Mouse (Mus musculus) stomach, postnatal 0 days (tissue): ENCODE measurements around the gene Ccdc183. TPM values are rescaled to one million over a fixed set of nuclear protein-coding genes. Genes with fewer than 3 reads are reported as not detected.
A peak's percentile ranks its signal among the peaks of the same experiment; 100 is the strongest.

ENCODE experiments used
- ATAC-seq: fragments of 200-750 bp; cut with Nextera tagmentation; 2 replicates; pipeline ENCODE4 v1.8.0; 2017; ENCODE audit not compliant: low FRiP score, low TSS enrichment
- DNase-seq: peaks from one replicate; pipeline ENCODE4 v3.0.0-alpha.2; 2016; ENCODE audit warnings: low spot score
- H3K27ac ChIP-seq: fragments of 300-500 bp; sonication (generic); replicated peaks from 2 replicates; pipeline ENCODE4 v1.5.1; 2014; ENCODE audit warnings: mild to moderate bottlenecking, control low read depth
- H3K27me3 ChIP-seq: fragments of 300-500 bp; sonication (generic); 2 replicates; pipeline ENCODE4 v1.6.1; 2014; ENCODE audit warnings: low read length; ENCODE audit not compliant: control insufficient read depth, insufficient read depth
- H3K36me3 ChIP-seq: fragments of 300-500 bp; sonication (generic); 2 replicates; pipeline ENCODE4 v1.6.1; 2014; ENCODE audit warnings: low read length, mixed read lengths; ENCODE audit not compliant: control insufficient read depth, insufficient read depth
- H3K4me1 ChIP-seq: fragments of 300-500 bp; sonication (generic); replicated peaks from 2 replicates; pipeline ENCODE4 v1.6.1; 2014; ENCODE audit warnings: antibody characterized with exemption; ENCODE audit not compliant: control insufficient read depth, insufficient read depth
- H3K4me2 ChIP-seq: fragments of 300-500 bp; sonication (generic); replicated peaks from 2 replicates; pipeline ENCODE4 v1.6.1; 2014; ENCODE audit warnings: low read depth, mild to moderate bottlenecking, control low read depth, moderate library complexity
- H3K4me3 ChIP-seq: fragments of 300-500 bp; sonication (generic); 2 replicates; pipeline ENCODE4 v1.5.1; 2014; ENCODE audit warnings: low read depth, low read length, control low read depth
- H3K9ac ChIP-seq: fragments of 300-500 bp; sonication (generic); 2 replicates; pipeline ENCODE4 v1.6.1; 2014; ENCODE audit warnings: mild to moderate bottlenecking, low read length, control low read depth, mixed read lengths
- H3K9me3 ChIP-seq: fragments of 300-500 bp; sonication (generic); 2 replicates; pipeline ENCODE4 v1.6.1; 2016; ENCODE audit warnings: low read length; ENCODE audit not compliant: control insufficient read depth
- CTCF ChIP-seq: IDR thresholded peaks from 2 replicates; pipeline ENCODE4 v1.5.1; 2016; ENCODE audit warnings: antibody characterized with exemption, low read depth, mild to moderate bottlenecking, moderate library complexity
- EP300 ChIP-seq: optimal IDR thresholded peaks from 2 replicates; pipeline ENCODE3; 2016; ENCODE audit warnings: antibody characterized with exemption
- WGBS: fragments of 180-500 bp; shearing (Covaris S2); extraction: QIAGEN DNeasy Blood & Tissue Kit; methylation state at CpG from one replicate; pipeline ENCODE4 v1.1.7; 2014; 5-methylcytosine and 5-hydroxymethylcytosine counted together
- polyA plus RNA-seq: library from polyadenylated mRNA; unstranded; fragments of >200 nt; fragmentation: Nextera tagmentation; extraction: Ambion mirVana; gene quantifications from 2 replicates; pipeline ENCODE4 v1.2.1, GENCODE M21; 2015

Ccdc183 gene
- polyA plus RNA-seq, 1 experiment from 2014 or later: 0.21 TPM

DNA sequence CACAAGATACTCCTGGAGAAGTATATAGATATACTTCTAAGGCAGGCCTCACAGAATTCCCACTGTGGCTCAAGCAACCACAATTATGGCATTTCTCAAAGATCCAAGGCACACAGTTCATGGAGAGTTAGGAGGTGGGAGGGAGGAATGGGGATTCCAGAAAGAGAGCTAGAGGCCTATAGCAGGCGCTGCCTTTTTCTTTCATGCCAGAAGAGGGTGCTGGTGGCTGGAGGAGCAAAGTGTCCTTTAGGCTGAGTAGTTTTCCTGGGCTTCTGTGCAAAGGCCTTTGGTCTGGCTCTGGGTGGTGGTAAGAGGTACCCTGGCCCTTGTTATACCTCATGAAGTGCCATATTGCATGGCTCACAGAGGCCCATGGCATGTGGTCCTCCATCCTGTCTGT is 16.6 kb upstream of the Ccdc183 start:
- WGBS: 61% methylated on average over 1 of the region's 1 CpGs
- no peaks in the 10 kb centered on the region for H3K9me3 ChIP-seq
- peak; percentile 54 for TF ChIP-seq CTCF
- no peak for TF ChIP-seq EP300

DNA sequence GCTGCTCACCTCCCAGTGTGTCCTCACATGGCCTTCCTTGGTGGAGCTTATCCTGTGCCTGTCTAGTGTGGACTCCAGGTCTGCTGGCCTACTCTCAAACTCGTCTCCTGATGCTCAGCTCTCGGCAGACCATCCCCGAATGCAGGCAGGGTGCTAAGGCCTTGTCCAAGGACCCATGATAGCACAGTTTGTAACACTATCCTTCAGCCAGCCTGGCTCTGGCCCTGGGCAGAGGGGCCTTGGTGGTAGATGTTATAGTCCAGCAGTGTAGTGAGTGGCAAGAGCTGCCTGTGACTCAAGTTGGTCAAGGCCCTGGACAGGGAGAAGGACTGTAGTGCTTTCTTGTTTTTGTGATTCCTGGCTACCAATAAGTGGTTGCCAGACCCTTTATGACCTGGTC is 16.1 kb upstream of the Ccdc183 start:
- Histone ChIP-seq H3K27ac (no peak overlapping the region), H3K4me2 (no peak overlapping the region), H3K9me3 (no peaks in the 10 kb centered on the region), H3K36me3 (no peaks in the 10 kb centered on the region), H3K9ac (no peak overlapping the region), H3K27me3 (no peaks in the 10 kb centered on the region), H3K4me3 (no peak overlapping the region), H3K4me1 (no peaks in the 10 kb centered on the region)
- ATAC-seq (no peak), DNase-seq (no peak)
- TF ChIP-seq CTCF: no peak
- TF ChIP-seq EP300: no peak
- 82% methylated on average over 3 of the region's 3 CpGs for WGBS

More for the DNA sequence above, 16.6 kb upstream of the Ccdc183 start:
- Histone ChIP-seq H3K27me3 (no peaks in the 10 kb centered on the region), H3K9ac (no peak overlapping the region), H3K4me1 (no peaks in the 10 kb centered on the region), H3K36me3 (no peaks in the 10 kb centered on the region), H3K4me3 (no peak overlapping the region), H3K4me2 (no peak overlapping the region), H3K27ac (no peak overlapping the region)
- ATAC-seq (no peak), DNase-seq (no peak)

DNA sequence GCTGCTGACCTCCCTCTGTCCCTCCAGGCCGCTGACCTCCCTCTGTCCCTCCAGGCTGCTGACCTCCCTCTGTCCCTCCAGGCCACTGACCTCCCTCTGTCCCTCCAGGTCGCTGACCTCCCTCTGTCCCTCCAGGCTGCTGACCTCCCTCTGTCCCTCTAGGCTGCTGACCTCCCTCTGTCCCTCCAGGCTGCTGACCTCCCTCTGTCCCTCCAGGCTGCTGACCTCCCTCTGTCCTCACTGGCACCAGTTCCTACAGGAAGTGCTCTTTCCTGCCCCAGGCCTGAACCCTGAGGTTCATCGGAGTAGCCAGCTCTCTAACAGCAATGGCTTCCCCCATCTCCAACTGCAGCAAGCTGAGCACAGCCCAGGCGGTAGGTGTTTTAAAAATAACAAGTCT is 11.3 kb upstream of the Ccdc183 start:
- H3K27ac ChIP-seq: no peak overlapping the region
- 57% methylated on average over 4 of the region's 4 CpGs for WGBS
- H3K4me2 ChIP-seq: no peak overlapping the region
- DNase-seq (no peak), ATAC-seq (no peak)
- no peak overlapping the region for H3K9ac ChIP-seq
- H3K4me1 ChIP-seq: no peaks in the 10 kb centered on the region
- H3K4me3 ChIP-seq: no peak overlapping the region
- no peaks in the 10 kb centered on the region for H3K27me3 ChIP-seq
- no peaks in the 10 kb centered on the region for H3K9me3 ChIP-seq
- no peaks in the 10 kb centered on the region for H3K36me3 ChIP-seq
- TF ChIP-seq EP300: no peak
- no peak for TF ChIP-seq CTCF

DNA sequence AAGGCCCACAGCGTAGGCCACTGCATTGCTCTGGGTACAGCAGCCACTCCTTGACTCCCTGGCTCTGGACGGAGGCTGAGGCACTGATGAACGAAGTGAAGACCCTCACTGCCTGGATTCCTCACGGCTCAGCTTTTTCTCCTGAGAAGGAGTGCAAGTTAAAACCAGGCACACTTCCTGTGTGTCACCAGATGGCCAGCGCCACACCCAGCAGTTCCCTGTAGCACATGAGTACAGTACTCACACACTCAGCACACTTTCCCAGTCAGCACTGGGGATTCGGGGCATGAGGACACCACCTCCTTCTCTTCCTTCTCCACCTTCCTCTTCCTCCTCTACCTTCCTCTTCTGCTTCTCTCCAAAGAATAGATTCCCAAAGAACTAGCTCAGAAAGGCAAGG is 10.3 kb upstream of the Ccdc183 start, which contains the start of gene Fcna:
Gene Fcna (minus strand): TSS at position 220 of the 400 bp plus-strand sequence.
- no peak for TF ChIP-seq EP300
- no peak for TF ChIP-seq CTCF
- H3K27ac ChIP-seq: no peak within 1 kb of the TSS
- H3K36me3 ChIP-seq: no peaks in the 10 kb centered on the region
- ATAC-seq: no peak
- no peak within 1 kb of the TSS for H3K4me2 ChIP-seq
- no peak within 1 kb of the TSS for H3K9ac ChIP-seq
- DNase-seq: no peak
- H3K9me3 ChIP-seq: no peaks in the 10 kb centered on the region
- H3K27me3 ChIP-seq: no peaks in the 10 kb centered on the region
- H3K4me3 ChIP-seq: no peak within 1 kb of the TSS
- no peaks in the 10 kb centered on the region for H3K4me1 ChIP-seq
- 72% methylated on average over 6 of the region's 6 CpGs for WGBS

DNA sequence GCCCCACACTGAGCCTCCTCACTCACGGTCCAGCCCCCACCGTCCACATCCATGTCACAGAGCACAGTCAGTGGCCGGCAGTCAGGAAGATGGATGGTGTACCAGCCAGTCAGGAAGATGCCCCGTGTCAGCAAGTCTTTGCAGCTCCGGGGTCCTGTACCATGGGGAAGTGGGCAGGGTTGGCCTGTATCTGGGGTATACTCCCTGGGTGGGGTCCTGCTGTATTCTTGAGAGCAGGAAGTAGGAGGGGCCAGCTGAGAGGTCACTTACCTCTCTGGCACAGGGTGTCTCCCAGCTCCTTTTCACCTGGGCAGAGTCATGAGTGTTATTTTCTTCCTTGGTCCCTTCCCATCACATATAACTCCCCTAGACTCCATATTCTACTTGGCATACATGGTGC is 8.5 kb upstream of the Ccdc183 start:
- Histone ChIP-seq H3K36me3 (no peaks in the 10 kb centered on the region), H3K9ac (no peak overlapping the region), H3K4me3 (no peak overlapping the region), H3K27me3 (no peaks in the 10 kb centered on the region), H3K27ac (no peak overlapping the region), H3K4me2 (no peak overlapping the region), H3K9me3 (no peaks in the 10 kb centered on the region), H3K4me1 (no peaks in the 10 kb centered on the region)
- DNase-seq (no peak), ATAC-seq (no peak)
- TF ChIP-seq EP300: no peak
- no peak for TF ChIP-seq CTCF
- WGBS: 46% methylated on average over 5 of the region's 5 CpGs

DNA sequence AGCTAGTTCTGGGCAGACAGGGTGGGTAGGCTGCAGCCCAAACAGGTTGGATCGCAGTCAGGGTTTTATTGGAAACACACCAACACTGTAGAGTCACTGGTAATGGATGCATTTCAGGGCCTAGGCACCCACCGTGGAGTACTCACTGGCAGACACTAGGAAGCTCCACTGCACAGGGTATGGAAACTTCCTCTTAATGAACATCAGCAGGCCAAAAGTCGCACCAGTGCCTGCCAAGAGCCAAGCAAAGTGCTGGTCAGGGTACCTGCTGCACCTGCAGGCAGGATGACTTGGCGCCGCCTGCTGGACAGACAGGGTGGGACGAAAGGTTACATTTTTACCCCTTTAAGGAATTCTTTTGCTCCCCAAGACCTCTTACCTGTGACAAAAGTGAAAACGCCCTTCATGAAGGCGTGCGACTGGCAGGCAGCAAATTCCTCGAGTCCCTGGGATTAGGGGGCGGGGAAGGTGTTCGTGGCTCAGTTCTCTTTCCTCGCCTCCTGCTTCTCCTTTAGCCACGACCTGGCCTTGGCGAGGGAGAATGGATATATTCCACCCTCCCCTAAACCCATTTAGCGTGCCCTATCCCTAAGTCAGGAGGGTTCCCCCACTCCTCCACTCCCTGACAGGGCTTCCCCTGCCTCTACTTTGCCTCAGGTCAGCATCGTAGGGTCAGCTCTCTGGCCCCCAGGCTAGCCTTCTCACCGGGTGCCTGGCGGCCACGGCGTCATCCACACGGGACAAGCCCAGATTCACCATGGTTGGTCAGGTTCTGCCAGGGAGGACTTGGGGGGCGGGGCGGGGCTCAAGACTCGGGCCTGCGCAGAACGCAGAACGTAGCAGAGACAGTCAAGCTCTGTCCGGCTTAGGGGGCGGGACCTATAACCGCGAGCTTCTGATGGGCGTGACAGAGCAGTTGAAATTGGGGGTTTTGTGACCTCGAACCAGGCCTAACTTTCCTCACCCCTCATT is 4.0 kb upstream of the Ccdc183 start, which contains the start of gene Tmem141:
Gene Tmem141 (minus strand): TSS at position 777 of the 972 bp plus-strand sequence.
- Histone ChIP-seq H3K4me1 (no peaks in the 10 kb centered on the region), H3K9ac (peak within 1 kb of the TSS; percentile 65), H3K36me3 (no peaks in the 10 kb centered on the region), H3K4me3 (peak within 1 kb of the TSS; percentile 54), H3K4me2 (peak within 1 kb of the TSS; percentile 86), H3K27ac (peak within 1 kb of the TSS; percentile 77), H3K27me3 (no peaks in the 10 kb centered on the region), H3K9me3 (no peaks in the 10 kb centered on the region)
- DNase-seq (peak; percentile 94), ATAC-seq (peak; percentile 95)
- 5% methylated on average over 34 of the region's 34 CpGs for WGBS
- peak; percentile 81 for TF ChIP-seq CTCF
- TF ChIP-seq EP300: no peak
